Mouse (Mus musculus): Measurements from ENCODE around the gene Gm7138.
"Not testable (repeated sequence)": the region's sequence is repeated elsewhere in the genome, so short reads cannot be mapped to it uniquely, and the experiment has no call there.

Gene Gm7138

GRCm38 (mm10) chr10:77741924-77742688 lies 34.6 kb downstream of the Gm7138 start, which contains the start of gene Gm18596:
Gm18596 (minus strand) TSS chr10:77742638.
- DNase-seq, result not testable (repeated sequence)

- DNase-seq, result no peak
Observed at GRCm38 (mm10) chr10:77738929-77739328, 37.8 kb downstream of the Gm7138 start.

- DNase-seq, result no peak
Observed at GRCm38 (mm10) chr10:77735928-77736327, 40.8 kb downstream of the Gm7138 start.

- peak; percentile 11 to 27 for DNase-seq
Observed at GRCm38 (mm10) chr10:77729241-77729640, 47.5 kb downstream of the Gm7138 start.

- no peak for DNase-seq
Observed at GRCm38 (mm10) chr10:77728280-77728679, 48.5 kb downstream of the Gm7138 start.
